Mouse (Mus musculus) hindbrain, embryonic 10.5 days (tissue): ENCODE measurements around the gene Gsto2. TPM values are rescaled to one million over a fixed set of nuclear protein-coding genes. Genes with fewer than 3 reads are reported as not detected.
"Not testable (repeated sequence)": the region's sequence is repeated elsewhere in the genome, so short reads cannot be mapped to it uniquely, and the experiment has no call there.

Experiments
- DNase-seq: peaks from one replicate; pipeline ENCODE4 v3.0.0-alpha.2; 2017; ENCODE audit warnings: low spot score
- H3K27ac ChIP-seq: fragments of 300-500 bp; sonication (generic); 2 replicates; pipeline ENCODE4 v1.5.1; 2016; ENCODE audit warnings: mild to moderate bottlenecking, moderate library complexity
- H3K27me3 ChIP-seq: fragments of 300-500 bp; sonication (generic); 2 replicates; pipeline ENCODE4 v1.6.1; 2016; ENCODE audit warnings: mild to moderate bottlenecking; ENCODE audit not compliant: poor library complexity, insufficient read depth, severe bottlenecking
- H3K36me3 ChIP-seq: fragments of 300-500 bp; sonication (generic); 2 replicates; pipeline ENCODE4 v1.6.1; 2016; ENCODE audit warnings: mild to moderate bottlenecking, moderate library complexity
- H3K4me1 ChIP-seq: fragments of 300-500 bp; sonication (generic); replicated peaks from 2 replicates; pipeline ENCODE4 v1.6.1; 2016; ENCODE audit warnings: mild to moderate bottlenecking
- H3K4me3 ChIP-seq: fragments of 300-500 bp; sonication (generic); 2 replicates; pipeline ENCODE4 v1.5.1; 2016; ENCODE audit warnings: mild to moderate bottlenecking, moderate library complexity
- H3K9me3 ChIP-seq: fragments of 300-500 bp; sonication (generic); 2 replicates; pipeline ENCODE4 v1.6.1; 2016; ENCODE audit warnings: mild to moderate bottlenecking, moderate library complexity
- WGBS: fragments of 180-500 bp; shearing (Covaris S2); methylation state at CpG from one replicate; pipeline ENCODE4 v1.1.7; 2016; 5-methylcytosine and 5-hydroxymethylcytosine counted together
- polyA plus RNA-seq: library from polyadenylated mRNA; unstranded; fragments of >200 nt; fragmentation: Nextera tagmentation; extraction: Ambion mirVana; gene quantifications from 2 replicates; pipeline ENCODE4 v1.2.1, GENCODE M21; 2016

Gsto2 gene
- polyA plus RNA-seq, 1 experiment from 2014 or later: 1.8 TPM

- Histone ChIP-seq H3K36me3 (no peaks in the 10 kb centered on the region), H3K9me3 (no peaks in the 10 kb centered on the region), H3K27ac (peak overlapping the region; percentile 69), H3K4me1 (peaks cover 11% of the 10 kb centered on the region), H3K27me3 (peaks cover 24% of the 10 kb centered on the region), H3K4me3 (peak overlapping the region; percentile 67)
- DNase-seq: no peak
- WGBS: 1% methylated on average over 6 of the region's 6 CpGs
These were observed 27.8 kb upstream of the Gsto2 start for GRCm38 (mm10) chr19:47837527-47837901.

GRCm38 (mm10) chr19:47841234-47841633 is 24.1 kb upstream of the Gsto2 start:
- H3K4me3 ChIP-seq, H3K27ac ChIP-seq, DNase-seq, H3K36me3 ChIP-seq, H3K9me3 ChIP-seq: not testable (repeated sequence)
- Histone ChIP-seq H3K27me3 (peaks cover 16% of the 10 kb centered on the region), H3K4me1 (peaks cover 11% of the 10 kb centered on the region)
- WGBS: 86% methylated on average over 15 of the region's 15 CpGs

DNA sequence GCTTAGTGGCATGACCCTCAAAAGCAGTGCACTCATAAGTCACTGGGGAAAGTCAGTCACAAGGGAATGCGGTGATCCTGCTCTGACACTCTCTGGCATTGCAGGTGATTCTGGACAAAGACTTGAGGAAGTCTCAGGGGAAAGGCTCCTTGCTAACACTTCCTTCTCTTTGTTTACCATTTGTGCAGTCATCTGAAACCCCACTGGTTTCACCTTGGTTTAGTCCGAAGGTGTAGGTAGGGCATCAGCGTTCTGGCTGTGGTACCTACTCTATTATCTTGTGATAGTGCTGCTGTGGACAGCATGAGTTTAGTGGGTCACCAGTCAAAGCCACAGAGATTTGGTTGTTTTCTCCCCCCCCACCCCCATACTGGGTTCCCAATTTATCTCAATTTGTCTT is 15.6 kb upstream of the Gsto2 start:
- H3K4me3 ChIP-seq: no peak overlapping the region
- DNase-seq: no peak
- no peaks in the 10 kb centered on the region for H3K36me3 ChIP-seq
- peaks cover 14% of the 10 kb centered on the region; the same call in 1 of the 2 replicates for H3K4me1 ChIP-seq
- H3K27me3 ChIP-seq: peaks cover 18% of the 10 kb centered on the region; the same call in 1 of the 2 replicates
- no peak overlapping the region for H3K27ac ChIP-seq
- WGBS: 82% methylated on average over 3 of the region's 3 CpGs
- H3K9me3 ChIP-seq: no peaks in the 10 kb centered on the region

- Histone ChIP-seq H3K27me3 (peaks cover 18% of the 10 kb centered on the region; the same call in 1 of the 2 replicates), H3K4me1 (peaks cover 28% of the 10 kb centered on the region)
- WGBS: 88% methylated on average over 3 of the region's 3 CpGs
- H3K27ac ChIP-seq, DNase-seq, H3K36me3 ChIP-seq, H3K4me3 ChIP-seq, H3K9me3 ChIP-seq: not testable (repeated sequence)
These were observed 13.2 kb upstream of the Gsto2 start for GRCm38 (mm10) chr19:47852131-47852530.

GRCm38 (mm10) chr19:47853053-47853452 is 12.3 kb upstream of the Gsto2 start:
- 88% methylated on average over 3 of the region's 3 CpGs for WGBS
- no peaks in the 10 kb centered on the region for H3K9me3 ChIP-seq
- no peaks in the 10 kb centered on the region for H3K36me3 ChIP-seq
- no peak overlapping the region for H3K27ac ChIP-seq
- no peak for DNase-seq
- peaks cover 18% of the 10 kb centered on the region; the same call in 1 of the 2 replicates for H3K27me3 ChIP-seq
- peaks cover 28% of the 10 kb centered on the region for H3K4me1 ChIP-seq
- H3K4me3 ChIP-seq: no peak overlapping the region

- H3K4me3 ChIP-seq: peak overlapping the region; percentile 75
- peaks cover 35% of the 10 kb centered on the region for H3K4me1 ChIP-seq
- 28% methylated on average over 13 of the region's 13 CpGs for WGBS
- DNase-seq: no peak
- H3K27me3 ChIP-seq: peaks cover 18% of the 10 kb centered on the region; the same call in 1 of the 2 replicates
- H3K9me3 ChIP-seq: no peaks in the 10 kb centered on the region
- H3K36me3 ChIP-seq: peaks cover 8% of the 10 kb centered on the region; the same call in 1 of the 2 replicates
- H3K27ac ChIP-seq: peak overlapping the region; percentile 88
These were observed 11.2 kb upstream of the Gsto2 start for GRCm38 (mm10) chr19:47853951-47854795.

- Histone ChIP-seq H3K36me3 (peaks cover 8% of the 10 kb centered on the region; the same call in 1 of the 2 replicates), H3K4me1 (peaks cover 29% of the 10 kb centered on the region), H3K4me3 (peak within 1 kb of the TSS; percentile 75), H3K27ac (peak within 1 kb of the TSS; percentile 88), H3K27me3 (peaks cover 18% of the 10 kb centered on the region; the same call in 1 of the 2 replicates), H3K9me3 (no peaks in the 10 kb centered on the region)
- WGBS: under 1% methylated on average over 60 of the region's 60 CpGs
- DNase-seq: peak; percentile 90
These were observed 10.2 kb upstream of the Gsto2 start, which contains the start of gene Gsto1 for GRCm38 (mm10) chr19:47854796-47855783. Gene Gsto1, plus strand, starts transcription at chr19:47854970.

- Histone ChIP-seq H3K36me3 (peaks cover 15% of the 10 kb centered on the region), H3K9me3 (no peaks in the 10 kb centered on the region), H3K4me1 (peaks cover 29% of the 10 kb centered on the region), H3K4me3 (no peak overlapping the region), H3K27me3 (peaks cover 14% of the 10 kb centered on the region; the same call in 1 of the 2 replicates), H3K27ac (no peak overlapping the region)
- 82% methylated on average over 18 of the region's 18 CpGs for WGBS
- no peak for DNase-seq
These were observed 7.1 kb upstream of the Gsto2 start for GRCm38 (mm10) chr19:47857957-47858942.

DNA sequence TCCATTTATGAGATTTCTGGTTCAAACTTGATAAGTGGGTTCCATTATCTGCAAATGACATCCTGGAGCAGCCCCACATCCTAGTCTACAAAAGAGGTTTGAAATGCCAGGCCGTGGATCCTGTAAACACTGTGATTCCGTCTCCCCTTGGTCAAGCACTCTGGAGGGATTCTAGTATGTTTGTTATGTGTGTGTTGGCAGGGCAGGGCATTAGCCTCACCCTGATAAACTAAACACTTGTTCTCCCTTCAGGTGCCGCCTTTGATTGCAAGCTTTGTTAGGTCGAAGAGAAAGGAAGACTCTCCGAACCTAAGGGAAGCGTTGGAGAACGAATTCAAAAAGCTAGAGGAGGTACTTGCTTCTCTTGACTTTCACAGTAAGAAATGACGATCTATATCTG is 6.2 kb upstream of the Gsto2 start:
- peaks cover 20% of the 10 kb centered on the region for H3K36me3 ChIP-seq
- no peak for DNase-seq
- WGBS: 94% methylated on average over 8 of the region's 8 CpGs
- H3K4me1 ChIP-seq: peaks cover 26% of the 10 kb centered on the region
- peaks cover 5% of the 10 kb centered on the region; the same call in 1 of the 2 replicates for H3K27me3 ChIP-seq
- no peaks in the 10 kb centered on the region for H3K9me3 ChIP-seq
- H3K27ac ChIP-seq: no peak overlapping the region
- no peak overlapping the region for H3K4me3 ChIP-seq

GRCm38 (mm10) chr19:47862581-47862980 is 2.8 kb upstream of the Gsto2 start:
- WGBS: 93% methylated on average over 3 of the region's 3 CpGs
- Histone ChIP-seq H3K4me3 (no peak overlapping the region), H3K27me3 (no peaks in the 10 kb centered on the region), H3K27ac (no peak overlapping the region), H3K4me1 (peaks cover 19% of the 10 kb centered on the region; the same call in 1 of the 2 replicates), H3K36me3 (peaks cover 22% of the 10 kb centered on the region), H3K9me3 (no peaks in the 10 kb centered on the region)
- no peak for DNase-seq

- no peak for DNase-seq
- no peaks in the 10 kb centered on the region for H3K9me3 ChIP-seq
- H3K27ac ChIP-seq: no peak overlapping the region
- H3K4me1 ChIP-seq: peaks cover 13% of the 10 kb centered on the region; the same call in 1 of the 2 replicates
- peaks cover 14% of the 10 kb centered on the region for H3K36me3 ChIP-seq
- H3K4me3 ChIP-seq: no peak overlapping the region
- H3K27me3 ChIP-seq: no peaks in the 10 kb centered on the region
- 94% methylated on average over 9 of the region's 9 CpGs for WGBS
These were observed 1.3 kb upstream of the Gsto2 start for GRCm38 (mm10) chr19:47864051-47864450.
